ENCODE assay signal across 16 mouse cellular contexts in genomic region chr19:56277140-56277804, GRCm38 (mm10). TPM values are rescaled to one million over a fixed set of nuclear protein-coding genes. Genes with fewer than 3 reads are reported as not detected.
DNase-seq lines count a peak whose midpoint lies in the region; ATAC-seq and TF ChIP-seq lines count a peak whose summit lies in the region.
"Had no signal": no experiment of that assay in that cellular context is flagged by ENCODE, and none has a peak within 500 bp of the region (broad histone marks: within the 10 kb centered on the region; RNA-seq: fewer than 3 reads in every experiment).

No protein-coding gene starts in this region.

- DNase-seq in forebrain, postnatal 0 days = no peak
- peak; percentile 37 for DNase-seq in liver, adult 2 months (ENCODE audit: extremely low read depth, low read depth, low spot score)
- DNase-seq in liver = no peak
- DNase-seq in 416B (ENCODE audit: low read depth) = peak; percentile 20
- peak; percentile 34 for DNase-seq in embryo, embryonic 10.5 days (ENCODE audit: low spot score)
- no peak for DNase-seq in urinary bladder, adult 18-20 months (ENCODE audit: low spot score in 2 of 2)
- no peak for DNase-seq in layer of hippocampus, adult 11-12 months (ENCODE audit: low spot score)
- DNase-seq: adrenal gland, adult 8-10 months; cerebellum, adult 11 months; kidney, postnatal 14 days had no signal

- TF ChIP-seq POLR2A in liver, adult 2 months (IDR thresholded peaks at IDR 0.05; ENCODE audit: extremely low read depth, insufficient read depth, low read length) = no peak

- no peaks in the 10 kb centered on the region for H3K36me3 ChIP-seq in forebrain, postnatal 0 days (ENCODE audit: insufficient read depth)
- H3K36me3 ChIP-seq in forebrain, embryonic 13.5 days (ENCODE audit: poor library complexity, severe bottlenecking) = no peaks in the 10 kb centered on the region
- no peaks in the 10 kb centered on the region for H3K36me3 ChIP-seq in liver, adult 2 months (ENCODE audit: control insufficient read depth, insufficient read depth, low read length)
- H3K36me3 ChIP-seq: heart, embryonic 10.5 days; hindbrain, embryonic 10.5 days; midbrain, embryonic 12.5 days had no signal

- no peaks in the 10 kb centered on the region for H3K27me3 ChIP-seq in forebrain, postnatal 0 days (ENCODE audit: insufficient read depth, low read length)
- H3K27me3 ChIP-seq in forebrain, embryonic 13.5 days = no peaks in the 10 kb centered on the region; the same call in 1 of the 2 replicates
- no peaks in the 10 kb centered on the region for H3K27me3 ChIP-seq in liver, adult 2 months (ENCODE audit: control insufficient read depth, insufficient read depth, low read length)

- ATAC-seq in forebrain, postnatal 0 days = no peak
- ATAC-seq in forebrain, embryonic 13.5 days = no peak
- ATAC-seq: Patski had no signal

- peak; percentile 53 for TF ChIP-seq CTCF in forebrain, postnatal 0 days (IDR thresholded peaks at IDR 0.05; ENCODE audit: low read depth)
- peak; percentile 83 for TF ChIP-seq CTCF in liver, adult 2 months (IDR thresholded peaks at IDR 0.05; ENCODE audit: low read depth, low read length)

- no peak overlapping the region for H3K27ac ChIP-seq in forebrain, postnatal 0 days (ENCODE audit: low read depth, low read length)
- H3K27ac ChIP-seq in forebrain, embryonic 13.5 days = no peak overlapping the region
- H3K27ac ChIP-seq in liver, adult 2 months (replicated peaks; ENCODE audit: insufficient read depth, low read depth, low read length) = peak overlapping the region; percentile 75
- H3K27ac ChIP-seq: heart, embryonic 10.5 days; hindbrain, embryonic 10.5 days; midbrain, embryonic 12.5 days had no signal

- H3K9me3 ChIP-seq in forebrain, postnatal 0 days (ENCODE audit: low read length) = no peaks in the 10 kb centered on the region
- H3K9me3 ChIP-seq in forebrain, embryonic 13.5 days (replicated peaks) = no peaks in the 10 kb centered on the region
- H3K9me3 ChIP-seq: heart, embryonic 10.5 days; hindbrain, embryonic 10.5 days; midbrain, embryonic 12.5 days had no signal

- no peaks in the 10 kb centered on the region for H3K4me1 ChIP-seq in forebrain, postnatal 0 days (ENCODE audit: insufficient read depth)
- no peaks in the 10 kb centered on the region for H3K4me1 ChIP-seq in forebrain, embryonic 13.5 days
- H3K4me1 ChIP-seq in liver, adult 2 months (ENCODE audit: control insufficient read depth, insufficient read depth, low read length) = peaks cover 11% of the 10 kb centered on the region
- H3K4me1 ChIP-seq: midbrain, embryonic 12.5 days had no signal

- WGBS in forebrain, postnatal 0 days = 50% methylated on average over 3 of the region's 3 CpGs
- 43% methylated on average over 3 of the region's 3 CpGs for WGBS in forebrain, embryonic 13.5 days
- WGBS in liver, adult 2 months = 41% methylated on average over 3 of the region's 3 CpGs

- H3K79me2 ChIP-seq in liver, adult 2 months (ENCODE audit: control insufficient read depth, insufficient read depth, low read length) = no peaks in the 10 kb centered on the region; the same call in 1 of the 2 replicates

- H3K4me3 ChIP-seq in forebrain, postnatal 0 days (ENCODE audit: low read depth, low read length) = no peak overlapping the region
- no peak overlapping the region for H3K4me3 ChIP-seq in forebrain, embryonic 13.5 days
- no peak overlapping the region for H3K4me3 ChIP-seq in liver, adult 2 months (ENCODE audit: insufficient read depth, low read depth, low read length)
- H3K4me3 ChIP-seq: heart, embryonic 10.5 days; hindbrain, embryonic 10.5 days; midbrain, embryonic 12.5 days had no signal

- H3K4me2 ChIP-seq in forebrain, postnatal 0 days (ENCODE audit: low read depth) = no peak overlapping the region
- no peak overlapping the region for H3K4me2 ChIP-seq in forebrain, embryonic 13.5 days
- H3K4me2 ChIP-seq: midbrain, embryonic 12.5 days had no signal

- no peak overlapping the region for H3K9ac ChIP-seq in forebrain, postnatal 0 days
- H3K9ac ChIP-seq in forebrain, embryonic 13.5 days = no peak overlapping the region
- H3K9ac ChIP-seq in liver, adult 2 months (ENCODE audit: low read depth, low read length) = peak overlapping the region; percentile 21; the same call in 1 of the 2 replicates
- H3K9ac ChIP-seq: midbrain, embryonic 12.5 days had no signal

RNA-seq across cellular contexts. Expression of gene Habp2, which starts 9.7 kb away (rescaled TPM):
- not detected in 2 replicates for total RNA-seq in forebrain, postnatal 0 days (2014; rRNA removed)
- polyA plus RNA-seq in forebrain, postnatal 0 days (2015; fragmentation: Nextera tagmentation; extraction: Ambion mirVana) = 0.06 TPM in 1 of 2 replicates, not detected in the other
- polyA plus RNA-seq in forebrain, embryonic 13.5 days (2015; fragmentation: Nextera tagmentation; extraction: Ambion mirVana) = 0.10 TPM in 1 of 2 replicates, not detected in the other
- 172 and 213 TPM in 2 replicates for total RNA-seq in liver, adult 2 months (2014; rRNA removed)
- 354 and 371 TPM in 2 replicates for polyA plus RNA-seq in liver, adult 2 months (2012; rRNA removed)
- total RNA-seq: adrenal gland, adult 8-10 months; left cerebral cortex, postnatal 14 days had no signal
- polyA plus RNA-seq: hindbrain, embryonic 10.5 days; midbrain, embryonic 12.5 days had no signal

Comparison
In these comparisons a context has a peak if more than half of its experiments do, and no peak if none do; other contexts are left out.
1. DNase-seq: peak in liver, adult 2 months (single experiment), 416B (single experiment) and embryo, embryonic 10.5 days (single experiment); none in forebrain, postnatal 0 days (single experiment), liver (single experiment), urinary bladder, adult 18-20 months (0 of 2) and layer of hippocampus, adult 11-12 months (single experiment).
2. RNA of gene Habp2, which starts 9.7 kb away (polyA plus RNA-seq): 354 to 371 TPM in liver, adult 2 months; 0.10 TPM in forebrain, embryonic 13.5 days and 0.06 TPM in forebrain, postnatal 0 days; every median in the first group is over 100 times any median in the second.